Mouse (Mus musculus) embryonic facial prominence, embryonic 15.5 days (tissue): ENCODE results near the gene Tekt4. TPM values are rescaled to one million over a fixed set of nuclear protein-coding genes. Genes with fewer than 3 reads are reported as not detected.

ENCODE experiments used
- ATAC-seq: fragments of 200-750 bp; cut with Nextera tagmentation; 2 replicates; pipeline ENCODE4 v1.8.0; 2017; ENCODE audit warnings: low read depth, moderate TSS enrichment; ENCODE audit not compliant: insufficient number of reproducible peaks, low FRiP score, low TSS enrichment
- H3K27ac ChIP-seq: fragments of 300-500 bp; sonication (generic); replicated peaks from 2 replicates; pipeline ENCODE4 v1.5.1; 2015; ENCODE audit warnings: mild to moderate bottlenecking, inconsistent platforms
- H3K27me3 ChIP-seq: fragments of 300-500 bp; sonication (generic); 2 replicates; pipeline ENCODE4 v1.6.1; 2015; ENCODE audit warnings: inconsistent platforms
- H3K36me3 ChIP-seq: fragments of 300-500 bp; sonication (generic); 2 replicates; pipeline ENCODE4 v1.6.1; 2015; ENCODE audit warnings: mild to moderate bottlenecking, inconsistent platforms
- H3K4me1 ChIP-seq: fragments of 300-500 bp; sonication (generic); 2 replicates; pipeline ENCODE4 v1.6.1; 2015; ENCODE audit warnings: inconsistent platforms
- H3K4me2 ChIP-seq: fragments of 300-500 bp; sonication (generic); replicated peaks from 2 replicates; pipeline ENCODE4 v1.6.1; 2015; ENCODE audit warnings: mild to moderate bottlenecking, inconsistent platforms
- H3K4me3 ChIP-seq: fragments of 300-500 bp; sonication (generic); replicated peaks from 2 replicates; pipeline ENCODE4 v1.5.1; 2015; ENCODE audit warnings: mild to moderate bottlenecking, inconsistent platforms
- H3K9ac ChIP-seq: fragments of 300-500 bp; sonication (generic); 2 replicates; pipeline ENCODE4 v1.6.1; 2015; ENCODE audit warnings: inconsistent platforms
- H3K9me3 ChIP-seq: fragments of 300-500 bp; sonication (generic); replicated peaks from 2 replicates; pipeline ENCODE4 v1.6.1; 2016; ENCODE audit warnings: inconsistent platforms
- WGBS: fragments of 180-500 bp; shearing (Covaris S2); methylation state at CpG from one replicate; pipeline ENCODE4 v1.1.7; 2015; 5-methylcytosine and 5-hydroxymethylcytosine counted together
- polyA plus RNA-seq: library from polyadenylated mRNA; unstranded; fragments of >200 nt; fragmentation: Nextera tagmentation; extraction: Ambion mirVana; gene quantifications from 2 replicates; pipeline ENCODE4 v1.2.1, GENCODE M21; 2015

Gene Tekt4
- polyA plus RNA-seq, 1 experiment from 2014 or later = 6.2 TPM

DNA sequence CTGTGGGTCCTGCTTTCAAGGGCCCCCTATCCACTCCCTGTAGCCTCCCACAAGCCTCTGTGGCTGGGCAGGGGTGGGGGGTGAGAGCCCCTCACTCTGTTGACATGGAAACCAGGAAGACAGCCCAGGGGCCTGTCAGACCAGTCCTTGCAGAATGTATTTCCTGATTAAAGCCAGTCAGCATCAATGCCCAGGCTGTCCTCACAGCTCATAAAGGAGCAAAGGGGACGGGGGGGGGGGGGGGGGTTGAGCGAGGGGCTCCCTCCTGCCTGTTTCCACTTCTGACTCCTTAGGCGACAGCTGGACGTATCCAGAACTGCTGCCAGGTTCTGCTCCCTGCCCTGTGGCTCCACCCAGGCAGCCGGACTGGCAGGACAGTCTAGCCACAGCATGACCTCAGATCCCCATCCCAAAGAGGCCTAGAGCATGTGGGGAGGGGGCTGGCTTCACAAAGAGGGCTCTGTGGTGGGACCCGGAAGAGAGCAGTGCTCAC is 38.9 kb upstream of the Tekt4 start:
- ATAC-seq = peak; percentile 32
- no peak overlapping the region for H3K9ac ChIP-seq
- 10% methylated on average over 6 of the region's 6 CpGs for WGBS

GRCm38 (mm10) chr17:25416219-25416618 is 38.2 kb upstream of the Tekt4 start:
- ATAC-seq = no peak
- H3K36me3 ChIP-seq = no peaks in the 10 kb centered on the region
- 0 out of 2 replicates have a peak overlapping the region, but pooled peaks have one; percentile 4 for H3K4me2 ChIP-seq
- peak overlapping the region; percentile 36 for H3K27ac ChIP-seq
- no peaks in the 10 kb centered on the region for H3K9me3 ChIP-seq
- H3K4me1 ChIP-seq = peaks cover 42% of the 10 kb centered on the region
- WGBS = 18% methylated on average over 3 of the region's 3 CpGs
- H3K9ac ChIP-seq = no peak overlapping the region
- H3K27me3 ChIP-seq = no peaks in the 10 kb centered on the region
- no peak overlapping the region for H3K4me3 ChIP-seq

More for the DNA sequence above, 38.9 kb upstream of the Tekt4 start:
- H3K27ac ChIP-seq = peak overlapping the region; percentile 1; the same call in 1 of the 2 replicates
- no peak overlapping the region for H3K4me3 ChIP-seq
- H3K36me3 ChIP-seq = no peaks in the 10 kb centered on the region
- H3K9me3 ChIP-seq = no peaks in the 10 kb centered on the region
- no peaks in the 10 kb centered on the region for H3K27me3 ChIP-seq
- H3K4me1 ChIP-seq = peaks cover 49% of the 10 kb centered on the region
- H3K4me2 ChIP-seq = 0 out of 2 replicates have a peak overlapping the region, but pooled peaks have one; percentile 4

GRCm38 (mm10) chr17:25417990-25418389 is 36.4 kb upstream of the Tekt4 start:
- 88% methylated on average over 6 of the region's 6 CpGs for WGBS
- H3K4me1 ChIP-seq = peaks cover 37% of the 10 kb centered on the region

DNA sequence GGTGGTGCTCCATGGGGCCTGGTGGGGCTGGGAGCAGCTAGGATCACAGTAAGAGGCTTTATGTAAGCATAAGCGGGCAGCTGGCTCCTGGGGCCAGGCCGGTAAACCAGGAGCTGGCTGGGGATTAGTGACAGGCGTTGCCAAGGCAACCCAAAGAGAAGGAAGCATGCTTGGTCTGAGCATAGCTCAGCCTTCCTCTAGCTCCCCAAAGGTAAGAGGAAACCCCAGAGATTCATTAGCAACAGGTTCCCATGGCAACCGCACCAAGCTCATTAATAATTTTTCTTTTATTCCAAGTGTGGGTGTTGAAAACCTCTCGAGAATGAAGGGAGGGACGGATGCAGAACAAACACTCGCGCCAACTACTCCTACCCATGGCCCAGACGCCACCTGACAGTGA is 35.5 kb upstream of the Tekt4 start:
- no peaks in the 10 kb centered on the region for H3K9me3 ChIP-seq
- H3K4me1 ChIP-seq = peaks cover 34% of the 10 kb centered on the region
- peak; percentile 55 for ATAC-seq
- no peaks in the 10 kb centered on the region for H3K36me3 ChIP-seq
- 42% methylated on average over 9 of the region's 9 CpGs for WGBS
- H3K4me3 ChIP-seq = no peak overlapping the region
- no peaks in the 10 kb centered on the region for H3K27me3 ChIP-seq
- H3K9ac ChIP-seq = no peak overlapping the region
- H3K27ac ChIP-seq = no peak overlapping the region; the same call in 1 of the 2 replicates
- H3K4me2 ChIP-seq = no peak overlapping the region

More at GRCm38 (mm10) chr17:25417990-25418389, 36.4 kb upstream of the Tekt4 start:
- Histone ChIP-seq H3K9ac (no peak overlapping the region), H3K4me2 (no peak overlapping the region), H3K27me3 (no peaks in the 10 kb centered on the region), H3K27ac (no peak overlapping the region), H3K4me3 (no peak overlapping the region), H3K36me3 (no peaks in the 10 kb centered on the region), H3K9me3 (no peaks in the 10 kb centered on the region)
- no peak for ATAC-seq

DNA sequence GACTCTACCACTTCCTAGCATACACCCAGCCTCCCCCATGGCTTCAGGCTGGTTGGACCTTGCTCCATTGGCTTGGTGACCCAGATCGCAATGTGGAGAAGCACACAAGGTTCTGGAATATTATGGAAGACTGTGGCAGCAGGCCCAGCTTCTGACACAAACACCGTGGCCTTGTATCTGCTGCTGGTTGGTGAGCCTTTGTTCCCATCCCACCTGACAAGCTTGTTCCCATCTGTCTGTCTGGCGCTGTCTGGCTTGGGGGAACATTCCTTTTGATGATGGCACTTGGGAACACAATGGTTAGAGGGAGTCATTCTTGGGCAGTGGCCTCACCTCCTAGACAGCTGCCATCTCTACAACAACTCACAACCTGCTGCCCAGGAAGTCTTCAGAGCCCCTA is 33.4 kb upstream of the Tekt4 start:
- Histone ChIP-seq H3K36me3 (no peaks in the 10 kb centered on the region), H3K9ac (no peak overlapping the region), H3K4me3 (no peak overlapping the region), H3K4me2 (no peak overlapping the region), H3K9me3 (no peaks in the 10 kb centered on the region), H3K27me3 (no peaks in the 10 kb centered on the region), H3K27ac (no peak overlapping the region), H3K4me1 (peaks cover 13% of the 10 kb centered on the region)
- WGBS = 81% methylated on average over 3 of the region's 3 CpGs
- no peak for ATAC-seq

DNA sequence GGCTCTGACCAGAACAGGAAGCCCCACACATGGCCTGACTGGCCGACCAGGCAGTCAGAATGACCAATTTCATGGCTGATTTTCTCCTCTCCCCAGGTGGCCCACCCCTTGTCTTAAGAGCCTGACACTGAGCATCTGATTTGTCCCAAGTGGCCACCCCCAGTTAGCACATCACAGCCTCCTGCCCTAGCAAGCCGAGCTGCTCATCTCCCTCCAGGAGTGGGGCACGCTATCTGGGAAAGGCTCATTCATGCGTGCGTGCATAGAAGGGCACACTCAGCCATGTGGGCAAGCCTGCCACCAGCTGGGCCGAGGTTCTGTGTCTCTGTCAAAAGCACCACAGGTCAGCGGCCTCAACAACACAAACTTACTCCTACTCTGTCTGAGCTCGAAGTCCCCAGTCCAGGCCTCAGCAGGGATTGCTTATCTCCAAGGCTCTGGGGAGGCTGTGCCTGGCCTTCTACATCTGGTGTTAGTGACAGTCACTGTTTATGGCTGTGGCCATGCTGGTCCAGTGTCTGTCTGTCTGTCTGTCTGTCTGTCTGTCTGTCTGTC is 29.8 kb upstream of the Tekt4 start:
- Histone ChIP-seq H3K4me1 (peaks cover 23% of the 10 kb centered on the region), H3K36me3 (no peaks in the 10 kb centered on the region), H3K27ac (no peak overlapping the region), H3K4me3 (no peak overlapping the region), H3K27me3 (no peaks in the 10 kb centered on the region), H3K9ac (no peak overlapping the region), H3K4me2 (no peak overlapping the region), H3K9me3 (no peaks in the 10 kb centered on the region)
- 48% methylated on average over 8 of the region's 8 CpGs for WGBS
- ATAC-seq = no peak

GRCm38 (mm10) chr17:25425996-25426395 is 28.4 kb upstream of the Tekt4 start:
- Histone ChIP-seq H3K4me2 (no peak overlapping the region), H3K9ac (no peak overlapping the region), H3K27ac (no peak overlapping the region), H3K4me3 (no peak overlapping the region), H3K4me1 (peaks cover 37% of the 10 kb centered on the region), H3K27me3 (no peaks in the 10 kb centered on the region), H3K9me3 (no peaks in the 10 kb centered on the region), H3K36me3 (no peaks in the 10 kb centered on the region)
- ATAC-seq = no peak
- WGBS = 69% methylated on average over 2 of the region's 2 CpGs

GRCm38 (mm10) chr17:25427441-25427840 is 27.0 kb upstream of the Tekt4 start:
- Histone ChIP-seq H3K27me3 (0 out of 2 replicates have a peak, but pooled peaks cover 4% of the 10 kb centered on the region), H3K4me3 (no peak overlapping the region), H3K9ac (no peak overlapping the region), H3K4me2 (0 out of 2 replicates have a peak overlapping the region, but pooled peaks have one; percentile 8), H3K9me3 (no peaks in the 10 kb centered on the region), H3K27ac (no peak overlapping the region), H3K4me1 (peaks cover 52% of the 10 kb centered on the region), H3K36me3 (no peaks in the 10 kb centered on the region)
- WGBS = 32% methylated on average over 10 of the region's 10 CpGs
- peak; percentile 21; the same call in 1 of the 2 replicates for ATAC-seq

GRCm38 (mm10) chr17:25429240-25429639 is 25.2 kb upstream of the Tekt4 start:
- H3K36me3 ChIP-seq = no peaks in the 10 kb centered on the region
- no peak for ATAC-seq
- H3K27ac ChIP-seq = no peak overlapping the region
- no peak overlapping the region for H3K9ac ChIP-seq
- whole genome bisulfite sequencing = 44% methylated on average over 5 of the region's 5 CpGs
- peaks cover 67% of the 10 kb centered on the region for H3K4me1 ChIP-seq
- 0 out of 2 replicates have a peak, but pooled peaks cover 4% of the 10 kb centered on the region for H3K27me3 ChIP-seq
- no peak overlapping the region for H3K4me3 ChIP-seq
- no peaks in the 10 kb centered on the region for H3K9me3 ChIP-seq
- H3K4me2 ChIP-seq = 0 out of 2 replicates have a peak overlapping the region, but pooled peaks have one; percentile 0

GRCm38 (mm10) chr17:25429886-25430285 is 24.5 kb upstream of the Tekt4 start:
- 45% methylated on average over 6 of the region's 6 CpGs for WGBS
- Histone ChIP-seq H3K27ac (peak overlapping the region; percentile 58), H3K9ac (no peak overlapping the region), H3K4me2 (0 out of 2 replicates have a peak overlapping the region, but pooled peaks have one; percentile 0), H3K4me1 (peaks cover 73% of the 10 kb centered on the region), H3K36me3 (no peaks in the 10 kb centered on the region), H3K9me3 (no peaks in the 10 kb centered on the region), H3K27me3 (0 out of 2 replicates have a peak, but pooled peaks cover 4% of the 10 kb centered on the region), H3K4me3 (no peak overlapping the region)
- no peak for ATAC-seq

DNA sequence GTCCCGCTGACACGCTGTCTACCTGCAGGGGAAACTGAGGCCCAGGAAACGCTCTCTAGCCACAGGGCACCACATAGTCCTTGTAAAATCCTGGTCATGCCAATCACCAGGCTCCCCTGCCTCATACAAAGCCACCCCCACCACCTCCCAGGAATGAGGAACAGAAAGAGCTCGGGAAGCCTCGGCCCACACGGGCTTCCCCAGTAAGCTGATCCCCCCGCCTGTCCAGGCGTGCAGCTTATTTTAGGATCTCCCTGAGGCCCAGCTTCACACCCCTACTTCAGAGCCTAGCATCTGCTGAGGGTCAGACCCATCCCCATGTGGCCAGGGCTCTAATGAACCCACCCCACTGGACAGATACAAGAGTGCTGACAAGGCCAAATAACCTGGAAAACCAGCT is 23.9 kb upstream of the Tekt4 start:
- Histone ChIP-seq H3K36me3 (no peaks in the 10 kb centered on the region), H3K4me2 (no peak overlapping the region), H3K9ac (no peak overlapping the region), H3K4me3 (no peak overlapping the region), H3K27ac (peak overlapping the region; percentile 58; the same call in 1 of the 2 replicates), H3K9me3 (no peaks in the 10 kb centered on the region), H3K4me1 (peaks cover 78% of the 10 kb centered on the region), H3K27me3 (0 out of 2 replicates have a peak, but pooled peaks cover 4% of the 10 kb centered on the region)
- 21% methylated on average over 8 of the region's 8 CpGs for WGBS
- no peak for ATAC-seq
